Mouse (Mus musculus) heart, adult 2 months (tissue): Measurements from ENCODE around the gene Bag2.

ENCODE experiments used
- CTCF ChIP-seq: fragments of 200-600 bp; IDR thresholded peaks from 2 replicates; pipeline ENCODE4 v1.8.1; 2022; ENCODE audit warnings: antibody characterized with exemption, mild to moderate bottlenecking, moderate library complexity
- EP300 ChIP-seq: fragments of 200-500 bp; IDR thresholded peaks from 2 replicates; pipeline ENCODE4 v1.6.1; 2011; ENCODE audit warnings: low read depth, low read length, control low read depth; ENCODE audit not compliant: insufficient read depth

DNA sequence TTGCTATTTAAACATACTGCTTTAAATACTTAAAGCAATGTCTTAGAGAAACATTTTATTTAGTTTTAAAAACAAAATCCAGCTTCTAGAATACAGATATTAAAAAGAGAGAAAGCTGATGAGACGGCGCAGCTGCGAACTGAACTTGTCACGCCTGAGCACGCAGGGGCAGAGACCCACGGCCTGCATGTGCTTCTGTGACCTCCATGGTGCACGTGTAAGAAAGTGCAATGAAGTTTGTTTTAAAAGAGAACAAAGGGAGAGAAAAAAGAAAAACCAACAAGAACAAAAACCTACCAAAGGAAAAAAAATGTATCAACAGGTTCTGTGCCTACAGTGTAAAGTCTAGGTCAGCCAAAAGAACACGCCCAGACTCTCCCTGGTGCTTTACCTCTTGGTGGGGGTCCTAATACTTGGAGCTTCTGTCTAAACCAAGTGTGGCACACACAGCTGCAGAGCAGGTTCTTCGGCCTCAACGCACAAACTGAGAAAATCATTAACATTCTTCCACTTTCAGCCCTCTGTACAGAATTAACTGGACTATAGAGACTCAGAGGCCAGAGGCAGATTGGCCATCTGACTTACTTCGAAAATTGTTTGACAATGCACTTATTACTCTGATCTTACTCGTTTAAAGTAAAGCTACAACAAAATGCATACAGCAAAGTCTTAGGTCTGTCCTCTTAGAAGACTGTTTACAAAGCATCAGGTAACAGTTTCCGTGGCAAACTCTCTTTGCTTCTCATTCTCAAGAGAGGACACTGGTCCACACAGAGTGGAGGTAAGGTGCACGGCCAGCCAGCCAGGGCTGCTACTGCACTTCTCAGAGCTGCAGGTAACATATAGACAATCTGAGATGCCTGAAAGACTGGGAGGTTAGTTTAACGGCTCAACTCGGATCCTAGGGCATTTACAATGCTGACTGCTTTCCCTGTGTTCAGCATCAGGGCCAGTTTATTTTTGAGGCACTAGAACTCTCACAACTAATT, 9.2 kb upstream of the Bag2 start:
- TF ChIP-seq EP300 = no peak
- no peak for TF ChIP-seq CTCF
